Mouse (Mus musculus) embryonic facial prominence, embryonic 13.5 days (tissue): ENCODE results near the gene Ap2a2. TPM values are rescaled to one million over a fixed set of nuclear protein-coding genes. Genes with fewer than 3 reads are reported as not detected.
"Not testable (repeated sequence)": the region's sequence is repeated elsewhere in the genome, so short reads cannot be mapped to it uniquely, and the experiment has no call there.

Experiments used
- ATAC-seq: fragments of 200-750 bp; cut with Nextera tagmentation; 2 replicates; pipeline ENCODE4 v1.8.0; 2017; ENCODE audit warnings: low read depth; ENCODE audit not compliant: insufficient number of reproducible peaks, insufficient read depth, low FRiP score, low TSS enrichment
- H3K27ac ChIP-seq: fragments of 300-500 bp; sonication (generic); 2 replicates; pipeline ENCODE4 v1.5.1; 2015; ENCODE audit warnings: moderate library complexity, mild to moderate bottlenecking, inconsistent platforms
- H3K27me3 ChIP-seq: fragments of 300-500 bp; sonication (generic); 2 replicates; pipeline ENCODE4 v1.6.1; 2015; ENCODE audit warnings: mild to moderate bottlenecking, inconsistent platforms
- H3K36me3 ChIP-seq: fragments of 300-500 bp; sonication (generic); 2 replicates; pipeline ENCODE4 v1.6.1; 2015; ENCODE audit warnings: mild to moderate bottlenecking, inconsistent platforms
- H3K4me1 ChIP-seq: fragments of 300-500 bp; sonication (generic); 2 replicates; pipeline ENCODE4 v1.6.1; 2015; ENCODE audit warnings: inconsistent platforms
- H3K4me2 ChIP-seq: fragments of 300-500 bp; sonication (generic); 2 replicates; pipeline ENCODE4 v1.6.1; 2015; ENCODE audit warnings: moderate library complexity, mild to moderate bottlenecking, inconsistent platforms
- H3K4me3 ChIP-seq: fragments of 300-500 bp; sonication (generic); 2 replicates; pipeline ENCODE4 v1.5.1; 2015; ENCODE audit warnings: mild to moderate bottlenecking, inconsistent platforms
- H3K9ac ChIP-seq: fragments of 300-500 bp; sonication (generic); 2 replicates; pipeline ENCODE4 v1.6.1; 2015; ENCODE audit warnings: mild to moderate bottlenecking, inconsistent platforms
- H3K9me3 ChIP-seq: fragments of 300-500 bp; sonication (generic); 2 replicates; pipeline ENCODE4 v1.6.1; 2016; ENCODE audit warnings: inconsistent platforms
- WGBS: fragments of 180-500 bp; shearing (Covaris S2); methylation state at CpG from one replicate; pipeline ENCODE4 v1.1.7; 2015; ENCODE audit warnings: mixed read lengths; 5-methylcytosine and 5-hydroxymethylcytosine counted together
- polyA plus RNA-seq: library from polyadenylated mRNA; unstranded; fragments of >200 nt; fragmentation: Nextera tagmentation; extraction: Ambion mirVana; gene quantifications from 2 replicates; pipeline ENCODE4 v1.2.1, GENCODE M21; 2015

Ap2a2 gene
- polyA plus RNA-seq, 1 experiment from 2014 or later: 80.1 TPM

DNA sequence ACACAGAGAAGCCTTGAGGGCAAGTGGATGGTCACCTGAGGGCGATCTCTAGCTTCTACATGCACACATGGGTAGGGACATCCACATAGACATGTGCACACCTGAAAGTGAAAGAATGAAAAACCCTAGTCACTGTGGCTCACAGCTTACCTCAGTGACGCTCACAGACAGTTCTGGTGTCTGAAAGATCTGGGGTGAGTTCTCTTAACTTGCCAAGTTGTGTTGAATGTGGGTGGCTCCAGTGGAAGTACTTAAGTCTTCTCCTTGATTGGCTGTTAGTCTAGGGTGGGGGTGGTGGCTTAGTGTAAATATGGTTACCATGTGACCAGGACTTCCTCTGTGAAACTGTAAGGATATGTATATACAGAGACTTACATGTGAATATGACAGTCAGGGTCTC lies 17.0 kb downstream of the Ap2a2 start:
- Histone ChIP-seq H3K27me3 (no peaks in the 10 kb centered on the region), H3K27ac (no peak overlapping the region), H3K4me1 (no peaks in the 10 kb centered on the region), H3K4me3 (no peak overlapping the region), H3K9ac (no peak overlapping the region), H3K9me3 (no peaks in the 10 kb centered on the region), H3K4me2 (no peak overlapping the region), H3K36me3 (0 out of 2 replicates have a peak, but pooled peaks cover 2% of the 10 kb centered on the region)
- WGBS: 94% methylated on average over 2 of the region's 2 CpGs
- no peak for ATAC-seq

DNA sequence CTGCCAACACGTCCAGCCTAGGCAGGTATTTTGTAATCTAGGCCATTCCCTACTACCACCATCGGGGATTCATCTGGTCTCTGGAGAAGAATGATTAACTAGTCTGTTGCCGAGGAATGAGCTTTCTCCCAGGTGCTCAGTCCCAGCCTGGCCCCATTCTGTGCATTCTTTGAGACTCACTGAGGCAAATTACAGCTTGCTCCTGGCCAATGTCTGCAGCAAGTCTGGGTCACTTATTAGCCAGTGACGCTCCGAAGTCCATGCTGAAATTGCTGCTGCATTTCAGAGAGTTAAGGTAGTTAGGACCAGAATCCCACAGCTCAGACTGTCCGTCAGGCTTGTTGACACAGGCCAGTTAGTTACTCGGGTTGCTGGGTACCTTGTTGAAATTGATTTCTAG lies 19.4 kb downstream of the Ap2a2 start:
- WGBS: 84% methylated on average over 7 of the region's 7 CpGs
- no peak for ATAC-seq
- H3K9me3 ChIP-seq: no peaks in the 10 kb centered on the region

DNA sequence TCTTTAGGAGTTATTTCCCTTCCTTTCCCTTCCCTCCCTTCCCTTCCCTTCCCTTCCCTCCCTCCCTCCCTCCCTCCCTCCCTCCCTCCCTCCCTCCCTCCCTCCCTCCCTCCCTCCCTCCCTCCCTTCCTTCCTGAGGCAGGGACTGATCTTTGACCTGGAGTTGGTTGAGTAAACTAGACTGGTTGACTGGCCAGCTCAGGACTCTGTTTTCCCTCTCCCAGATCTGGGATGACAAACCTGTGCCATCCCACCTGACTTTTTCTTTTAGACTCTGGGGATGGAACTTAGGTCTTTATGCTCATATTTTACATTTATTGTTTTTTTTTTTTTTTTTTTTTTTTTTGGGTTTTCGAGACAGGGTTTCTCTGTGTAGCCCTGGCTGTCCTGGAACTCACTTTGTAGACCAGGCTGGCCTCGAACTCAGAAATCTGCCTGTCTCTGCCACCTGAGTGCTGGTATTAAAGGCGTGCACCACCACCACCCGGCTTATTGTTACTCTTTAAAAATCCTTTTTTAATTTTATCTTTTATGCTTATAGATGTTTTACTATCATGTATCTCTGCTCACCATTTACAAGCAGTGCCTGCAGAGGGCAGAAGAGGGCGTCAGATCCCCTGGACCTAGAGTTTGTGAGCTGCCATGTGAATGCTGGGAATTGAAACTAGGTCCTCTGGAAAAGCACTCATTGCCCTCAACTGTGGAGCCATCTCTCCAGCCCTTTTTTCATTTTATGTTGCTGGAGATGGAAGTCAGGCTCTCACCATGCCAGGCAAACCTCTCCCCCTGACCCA lies 22.3 kb downstream of the Ap2a2 start:
- no peak overlapping the region for H3K27ac ChIP-seq
- peaks cover 8% of the 10 kb centered on the region for H3K4me1 ChIP-seq
- peaks cover 12% of the 10 kb centered on the region for H3K36me3 ChIP-seq
- no peak overlapping the region for H3K4me2 ChIP-seq
- H3K9me3 ChIP-seq: no peaks in the 10 kb centered on the region
- no peaks in the 10 kb centered on the region for H3K27me3 ChIP-seq
- ATAC-seq: no peak
- no peak overlapping the region for H3K4me3 ChIP-seq
- WGBS: 83% methylated on average over 4 of the region's 5 CpGs
- H3K9ac ChIP-seq: no peak overlapping the region

More for the DNA sequence above, 19.4 kb downstream of the Ap2a2 start:
- no peak overlapping the region for H3K27ac ChIP-seq
- H3K4me3 ChIP-seq: no peak overlapping the region
- H3K27me3 ChIP-seq: no peaks in the 10 kb centered on the region
- H3K4me1 ChIP-seq: peaks cover 3% of the 10 kb centered on the region; the same call in 1 of the 2 replicates
- no peak overlapping the region for H3K9ac ChIP-seq
- 0 out of 2 replicates have a peak, but pooled peaks cover 2% of the 10 kb centered on the region for H3K36me3 ChIP-seq
- no peak overlapping the region for H3K4me2 ChIP-seq

DNA sequence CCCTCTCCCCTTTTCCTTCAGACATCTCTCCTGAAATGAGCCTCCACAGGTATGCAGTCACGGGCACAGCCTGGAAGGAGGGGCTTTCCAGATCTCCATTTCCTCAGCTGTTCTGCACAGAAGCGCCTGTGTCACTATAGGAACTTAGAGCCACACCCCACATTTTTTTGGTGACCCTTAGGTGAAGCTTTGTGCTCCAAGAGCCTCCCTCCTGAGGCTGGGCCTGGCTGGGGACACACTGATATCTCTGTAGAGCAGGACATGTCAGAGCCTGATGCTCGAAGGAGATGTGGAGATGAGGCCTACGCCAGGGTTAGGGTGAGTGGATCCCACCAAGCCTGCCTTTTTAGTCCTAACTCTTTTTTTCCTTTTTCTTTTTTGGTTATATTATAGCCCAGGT lies 23.3 kb downstream of the Ap2a2 start:
- ATAC-seq: no peak

DNA sequence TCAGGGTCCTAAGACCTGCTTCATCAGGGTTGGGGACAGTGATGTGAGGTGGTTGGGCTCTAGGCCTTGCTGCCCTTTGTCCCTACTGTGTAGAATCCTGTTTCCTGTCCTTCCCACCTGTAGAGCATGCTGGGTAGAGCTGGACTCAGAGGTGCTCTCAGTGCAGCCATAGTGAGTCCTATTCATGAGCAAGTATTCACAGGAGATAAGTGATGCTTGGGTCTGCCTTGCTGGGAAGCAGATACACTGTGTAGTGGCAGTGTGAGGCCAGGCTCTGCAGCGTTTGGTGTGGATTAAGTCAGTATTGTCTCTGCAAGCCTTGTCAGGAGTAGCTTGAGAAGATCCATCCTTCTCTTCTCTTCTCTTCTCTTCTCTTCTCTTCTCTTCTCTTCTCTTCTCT lies 23.9 kb downstream of the Ap2a2 start:
- Histone ChIP-seq H3K9me3 (no peaks in the 10 kb centered on the region), H3K4me3 (no peak overlapping the region), H3K27ac (no peak overlapping the region), H3K4me2 (no peak overlapping the region), H3K27me3 (no peaks in the 10 kb centered on the region), H3K9ac (no peak overlapping the region), H3K36me3 (peaks cover 24% of the 10 kb centered on the region), H3K4me1 (peaks cover 8% of the 10 kb centered on the region)
- WGBS: 76% methylated on average over 1 of the region's 1 CpGs
- ATAC-seq: no peak

More for the DNA sequence above, 23.3 kb downstream of the Ap2a2 start:
- Histone ChIP-seq H3K4me1 (peaks cover 8% of the 10 kb centered on the region), H3K9ac (no peak overlapping the region), H3K27me3 (no peaks in the 10 kb centered on the region), H3K36me3 (peaks cover 18% of the 10 kb centered on the region), H3K4me3 (no peak overlapping the region), H3K27ac (no peak overlapping the region), H3K4me2 (no peak overlapping the region), H3K9me3 (no peaks in the 10 kb centered on the region)
- WGBS: 73% methylated on average over 4 of the region's 4 CpGs

DNA sequence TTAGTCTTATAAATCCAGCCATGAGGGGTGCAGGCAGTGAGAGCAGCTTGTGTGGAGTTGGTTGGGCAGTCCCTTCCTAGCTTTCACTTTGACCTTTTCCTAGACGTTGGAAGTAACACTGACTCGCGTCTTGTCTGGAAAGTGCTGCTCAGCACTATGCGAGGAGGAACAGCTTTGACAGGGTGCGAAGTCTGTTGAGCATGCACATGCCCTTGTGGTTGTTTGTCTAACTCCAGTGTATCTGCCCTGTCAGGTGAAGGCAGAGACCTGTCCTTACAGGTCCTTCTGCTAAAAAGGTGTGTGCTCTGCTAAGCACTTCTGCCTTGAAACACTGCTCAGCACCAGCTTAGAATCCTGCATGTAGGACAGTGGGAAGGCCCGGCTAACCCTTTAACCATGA lies 26.9 kb downstream of the Ap2a2 start:
- no peak for ATAC-seq

DNA sequence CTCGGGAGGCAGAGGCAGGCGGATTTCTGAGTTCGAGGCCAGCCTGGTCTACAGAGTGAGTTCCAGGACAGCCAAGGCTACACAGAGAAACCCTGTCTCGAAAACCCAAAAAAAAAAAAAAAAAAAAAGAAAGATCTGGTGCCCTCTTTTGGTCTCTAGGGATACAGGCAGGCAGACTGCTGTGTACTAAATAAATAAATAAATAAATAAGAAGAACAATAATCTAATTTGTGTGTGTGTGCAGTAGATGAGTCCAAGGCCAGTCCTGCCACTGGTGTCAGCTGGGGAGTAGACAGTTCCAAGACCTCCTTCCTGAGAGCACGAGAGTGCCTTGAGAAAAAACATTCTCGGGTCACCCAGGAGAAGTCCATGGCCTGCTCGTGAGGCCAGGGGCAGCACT lies 28.3 kb downstream of the Ap2a2 start:
- H3K27me3 ChIP-seq, ATAC-seq, H3K9me3 ChIP-seq, H3K4me3 ChIP-seq, H3K9ac ChIP-seq, H3K4me2 ChIP-seq, H3K27ac ChIP-seq, H3K4me1 ChIP-seq: not testable (repeated sequence)
- peaks cover 50% of the 10 kb centered on the region for H3K36me3 ChIP-seq
- 89% methylated on average over 6 of the region's 7 CpGs for WGBS

More for the DNA sequence above, 26.9 kb downstream of the Ap2a2 start:
- Histone ChIP-seq H3K4me1 (peaks cover 8% of the 10 kb centered on the region), H3K4me3 (no peak overlapping the region), H3K4me2 (no peak overlapping the region), H3K9ac (no peak overlapping the region), H3K27me3 (no peaks in the 10 kb centered on the region), H3K36me3 (peaks cover 39% of the 10 kb centered on the region), H3K9me3 (no peaks in the 10 kb centered on the region), H3K27ac (no peak overlapping the region)
- 87% methylated on average over 6 of the region's 6 CpGs for WGBS

DNA sequence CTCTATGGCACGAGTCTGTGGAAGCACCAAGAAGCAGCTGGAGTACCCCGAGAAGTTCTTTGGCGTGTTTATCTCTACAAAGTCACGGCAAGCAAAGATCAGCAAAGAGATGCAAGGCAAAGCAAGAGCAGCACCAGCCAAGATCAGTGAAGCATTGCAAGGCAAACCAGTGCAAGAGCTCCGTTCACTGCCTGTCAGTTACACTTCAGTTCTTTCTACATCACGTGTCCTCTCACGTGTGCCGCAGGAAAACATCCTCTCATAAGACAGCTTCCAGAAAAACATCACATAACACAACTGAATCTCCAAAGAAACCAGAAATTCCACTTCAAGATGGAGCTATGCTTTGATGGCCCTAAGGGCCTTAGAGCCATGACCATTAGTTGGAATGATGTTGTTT lies 29.0 kb downstream of the Ap2a2 start:
- no peak overlapping the region for H3K4me2 ChIP-seq
- no peak overlapping the region for H3K4me3 ChIP-seq
- no peak for ATAC-seq
- no peaks in the 10 kb centered on the region for H3K9me3 ChIP-seq
- no peak overlapping the region for H3K9ac ChIP-seq
- no peak overlapping the region for H3K27ac ChIP-seq
- WGBS: 87% methylated on average over 8 of the region's 8 CpGs
- no peaks in the 10 kb centered on the region for H3K27me3 ChIP-seq
- H3K4me1 ChIP-seq: peaks cover 5% of the 10 kb centered on the region; the same call in 1 of the 2 replicates
- H3K36me3 ChIP-seq: peaks cover 54% of the 10 kb centered on the region

DNA sequence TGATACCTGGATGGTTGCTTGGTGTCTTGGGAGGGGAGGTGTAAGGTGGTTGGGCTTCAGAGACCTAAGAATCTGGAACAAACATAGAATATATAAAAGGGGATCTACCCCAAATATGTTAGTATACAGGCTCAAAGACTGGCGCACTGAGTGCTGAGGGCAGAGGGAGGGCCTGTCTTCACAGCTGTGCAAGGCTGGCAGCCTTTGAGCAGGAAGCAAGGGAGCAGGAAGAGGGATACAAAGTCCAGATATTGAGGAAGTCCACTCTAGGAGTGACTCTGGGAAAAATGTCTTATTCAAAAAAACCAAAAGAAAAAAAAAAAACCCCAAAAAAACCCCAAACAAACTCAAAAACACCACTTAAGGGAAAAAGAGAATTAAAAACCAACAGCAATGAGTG lies 30.1 kb downstream of the Ap2a2 start:
- Histone ChIP-seq H3K4me3 (no peak overlapping the region), H3K9ac (no peak overlapping the region), H3K4me1 (peaks cover 5% of the 10 kb centered on the region; the same call in 1 of the 2 replicates), H3K9me3 (no peaks in the 10 kb centered on the region), H3K4me2 (no peak overlapping the region), H3K27ac (0 out of 2 replicates have a peak overlapping the region, but pooled peaks have one; percentile 2), H3K36me3 (peaks cover 62% of the 10 kb centered on the region), H3K27me3 (no peaks in the 10 kb centered on the region)
- ATAC-seq: no peak
- WGBS: 94% methylated on average over 1 of the region's 1 CpGs

DNA sequence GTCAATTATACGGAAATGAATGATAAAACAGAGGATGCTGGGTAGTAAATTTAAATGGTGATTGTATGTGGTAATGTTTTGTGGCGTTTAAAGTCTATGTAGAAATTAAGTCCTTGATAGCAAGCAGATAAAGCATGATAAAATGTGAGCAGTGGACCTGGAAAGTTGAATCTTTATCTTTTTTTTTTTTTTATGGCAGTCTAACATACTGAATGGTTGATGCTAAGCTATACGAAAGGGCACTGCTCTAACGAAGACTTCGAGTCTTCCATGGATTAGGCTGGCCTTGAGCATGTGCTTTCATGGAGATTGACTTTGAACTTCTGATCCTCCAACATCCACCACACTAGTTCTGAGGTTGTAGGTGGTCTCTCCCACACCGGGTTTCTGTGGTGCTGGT lies 31.1 kb downstream of the Ap2a2 start:
- ATAC-seq: no peak

DNA sequence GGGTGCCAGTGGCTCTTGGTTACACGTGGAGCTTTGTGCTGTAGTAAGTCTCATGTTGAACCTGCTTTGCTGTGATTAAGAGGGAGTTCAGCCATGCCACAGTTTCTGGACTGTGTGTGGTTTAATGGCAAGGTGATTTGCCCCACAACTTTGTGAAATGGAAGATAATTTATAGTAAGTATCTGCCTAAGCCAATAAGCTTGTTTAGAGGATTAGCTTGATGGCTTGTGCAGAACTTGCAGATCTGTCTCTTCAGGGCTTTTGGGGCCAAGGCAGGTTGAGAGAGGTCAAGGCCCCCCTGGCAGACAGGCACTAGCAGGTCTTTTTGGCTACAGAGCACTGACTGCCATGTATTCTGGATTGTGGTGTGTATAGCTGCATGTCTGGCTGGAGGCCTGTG lies 35.0 kb downstream of the Ap2a2 start:
- Histone ChIP-seq H3K4me3 (no peak overlapping the region), H3K27ac (no peak overlapping the region), H3K9me3 (no peaks in the 10 kb centered on the region), H3K36me3 (peaks cover 80% of the 10 kb centered on the region), H3K4me2 (no peak overlapping the region), H3K9ac (no peak overlapping the region), H3K4me1 (no peaks in the 10 kb centered on the region), H3K27me3 (no peaks in the 10 kb centered on the region)
- 72% methylated on average over 1 of the region's 1 CpGs for WGBS
- no peak for ATAC-seq

More for the DNA sequence above, 31.1 kb downstream of the Ap2a2 start:
- Histone ChIP-seq H3K36me3 (peaks cover 72% of the 10 kb centered on the region), H3K9ac (no peak overlapping the region), H3K4me3 (no peak overlapping the region), H3K4me1 (no peaks in the 10 kb centered on the region), H3K27ac (no peak overlapping the region), H3K4me2 (no peak overlapping the region), H3K9me3 (no peaks in the 10 kb centered on the region), H3K27me3 (no peaks in the 10 kb centered on the region)
- 96% methylated on average over 6 of the region's 6 CpGs for WGBS

DNA sequence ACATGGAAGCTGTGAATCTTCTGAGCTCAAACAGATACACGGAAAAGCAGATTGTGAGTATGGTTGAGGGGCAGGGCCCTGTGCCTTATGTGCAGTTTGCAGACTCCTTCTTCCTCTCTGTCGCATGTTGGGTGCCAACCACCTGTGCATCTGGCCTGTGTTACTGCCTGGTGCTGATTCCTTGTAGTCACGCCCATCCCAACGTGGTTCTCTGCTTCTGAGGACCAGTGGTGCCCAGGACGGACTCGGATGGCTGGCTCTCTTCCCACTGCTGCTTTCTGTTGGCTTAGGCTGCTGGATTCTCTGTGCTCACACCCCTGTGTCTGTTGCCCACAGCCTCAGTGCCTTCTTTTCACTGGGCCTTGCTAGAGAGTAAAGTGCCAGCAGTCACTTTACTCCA lies 35.6 kb downstream of the Ap2a2 start:
- no peak for ATAC-seq
- Histone ChIP-seq H3K4me3 (no peak overlapping the region), H3K36me3 (peaks cover 83% of the 10 kb centered on the region), H3K9ac (no peak overlapping the region), H3K27me3 (no peaks in the 10 kb centered on the region), H3K27ac (no peak overlapping the region), H3K4me2 (no peak overlapping the region), H3K9me3 (no peaks in the 10 kb centered on the region), H3K4me1 (no peaks in the 10 kb centered on the region)
- 87% methylated on average over 6 of the region's 6 CpGs for WGBS
